In genomic region chr8:81614135-81614534, GRCm38 (mm10) we compare ENCODE assay signal across 18 mouse cellular contexts.
"Had no signal": no experiment of that assay in that cellular context is flagged by ENCODE, and none has a peak within 500 bp of the region (broad histone marks: within the 10 kb centered on the region; RNA-seq: fewer than 3 reads in every experiment).

No protein-coding gene starts in this region.

- H3K27me3 ChIP-seq: midbrain, embryonic 12.5 days; neural tube, embryonic 13.5 days; neural tube, embryonic 15.5 days; stomach, embryonic 15.5 days had no signal

- ATAC-seq: midbrain, embryonic 16.5 days had no signal

- DNase-seq: lung, adult 18-20 months; lung, postnatal 10 days; lung, postnatal 4 days; midbrain, embryonic 14.5 days; retina, postnatal 1 day; right cerebral cortex, adult 18-20 months; right cerebral cortex, postnatal 25 days; right cerebral cortex, postnatal 4 days; spleen, adult 18-20 months had no signal

- H3K9me3 ChIP-seq: midbrain, embryonic 10.5 days; midbrain, embryonic 12.5 days; neural tube, embryonic 13.5 days; neural tube, embryonic 15.5 days; stomach, embryonic 15.5 days had no signal

- H3K9ac ChIP-seq: lung, embryonic 14.5 days; midbrain, embryonic 12.5 days; neural tube, embryonic 13.5 days; neural tube, embryonic 15.5 days; stomach, embryonic 15.5 days had no signal

- H3K4me3 ChIP-seq: midbrain, embryonic 10.5 days; midbrain, embryonic 12.5 days; myocyte; neural tube, embryonic 13.5 days; neural tube, embryonic 15.5 days; stomach, embryonic 15.5 days had no signal

- H3K36me3 ChIP-seq: midbrain, embryonic 10.5 days; midbrain, embryonic 12.5 days; neural tube, embryonic 13.5 days; neural tube, embryonic 15.5 days; stomach, embryonic 15.5 days had no signal

- H3K4me1 ChIP-seq: midbrain, embryonic 12.5 days; neural tube, embryonic 13.5 days; neural tube, embryonic 15.5 days; stomach, embryonic 15.5 days had no signal

- H3K4me2 ChIP-seq: lung, embryonic 14.5 days; midbrain, embryonic 12.5 days; neural tube, embryonic 13.5 days; neural tube, embryonic 15.5 days; stomach, embryonic 15.5 days had no signal

- H3K27ac ChIP-seq: midbrain, embryonic 10.5 days; midbrain, embryonic 12.5 days; neural tube, embryonic 13.5 days; neural tube, embryonic 15.5 days; stomach, embryonic 15.5 days; stomach, postnatal 0 days had no signal
